Mouse (Mus musculus): ENCODE measurements around the gene Col19a1.
"Not testable (repeated sequence)": the region's sequence is repeated elsewhere in the genome, so short reads cannot be mapped to it uniquely, and the experiment has no call there.

The Col19a1 gene

GRCm38 (mm10) chr1:24587141-24587541 lies at the start of gene Col19a1:
TSS of gene Col19a1 (minus strand) at chr1:24587472.
- Histone ChIP-seq H3K4me3 (replicated peaks; ENCODE audit: low read length) (peak within 1 kb of the TSS; percentile 66), H3K4me1 (replicated peaks; ENCODE audit: low read depth, low read length) (peaks cover 8% of the 10 kb centered on the region), H3K9me3 (ENCODE audit: low read length) (no peaks in the 10 kb centered on the region), H3K27me3 (ENCODE audit: insufficient read depth, low read length) (peaks cover 59% of the 10 kb centered on the region), H3K36me3 (ENCODE audit: insufficient read depth, low read length) (no peaks in the 10 kb centered on the region)
- TF ChIP-seq NANOG (IDR thresholded peaks at IDR 0.05; ENCODE audit: borderline replicate concordance, low read length) (no peak), CTCF (conservative IDR thresholded peaks at IDR 0.05; ENCODE audit: low read length) (no peak), POU5F1 (IDR thresholded peaks at IDR 0.05; ENCODE audit: borderline replicate concordance, low read length) (no peak)

GRCm38 (mm10) chr1:24633553-24634132 lies 46.4 kb upstream of the Col19a1 start:
- Histone ChIP-seq H3K9me3 (ENCODE audit: low read length) (no peaks in the 10 kb centered on the region), H3K27me3 (ENCODE audit: insufficient read depth, low read length) (0 out of 2 replicates have a peak, but pooled peaks cover 2% of the 10 kb centered on the region), H3K36me3 (ENCODE audit: insufficient read depth, low read length) (no peaks in the 10 kb centered on the region), H3K4me1 (replicated peaks; ENCODE audit: low read depth, low read length) (no peaks in the 10 kb centered on the region), H3K4me3 (replicated peaks; ENCODE audit: low read length) (no peak overlapping the region)
- TF ChIP-seq CTCF (conservative IDR thresholded peaks at IDR 0.05; ENCODE audit: low read length) (peak; percentile 71), NANOG (IDR thresholded peaks at IDR 0.05; ENCODE audit: borderline replicate concordance, low read length) (no peak), POU5F1 (IDR thresholded peaks at IDR 0.05; ENCODE audit: borderline replicate concordance, low read length) (no peak)

- H3K4me1 ChIP-seq (replicated peaks; ENCODE audit: low read depth, low read length); H3K27me3 ChIP-seq (ENCODE audit: insufficient read depth, low read length); H3K4me3 ChIP-seq (replicated peaks; ENCODE audit: low read length); H3K9me3 ChIP-seq (ENCODE audit: low read length); H3K36me3 ChIP-seq (ENCODE audit: insufficient read depth, low read length): not testable (repeated sequence)
Measured at GRCm38 (mm10) chr1:24612556-24612955, 25.3 kb upstream of the Col19a1 start.

GRCm38 (mm10) chr1:24595096-24595495 lies 7.8 kb upstream of the Col19a1 start:
- Histone ChIP-seq H3K4me1 (replicated peaks; ENCODE audit: low read depth, low read length) (no peaks in the 10 kb centered on the region), H3K27me3 (ENCODE audit: insufficient read depth, low read length) (no peaks in the 10 kb centered on the region), H3K36me3 (ENCODE audit: insufficient read depth, low read length) (no peaks in the 10 kb centered on the region), H3K4me3 (replicated peaks; ENCODE audit: low read length) (no peak overlapping the region), H3K9me3 (ENCODE audit: low read length) (peaks cover 37% of the 10 kb centered on the region)
- TF ChIP-seq CTCF (conservative IDR thresholded peaks at IDR 0.05; ENCODE audit: low read length) (no peak), NANOG (IDR thresholded peaks at IDR 0.05; ENCODE audit: borderline replicate concordance, low read length) (no peak), POU5F1 (IDR thresholded peaks at IDR 0.05; ENCODE audit: borderline replicate concordance, low read length) (no peak)

- TF ChIP-seq CTCF (conservative IDR thresholded peaks at IDR 0.05; ENCODE audit: low read length) (no peak), NANOG (IDR thresholded peaks at IDR 0.05; ENCODE audit: borderline replicate concordance, low read length) (no peak), POU5F1 (IDR thresholded peaks at IDR 0.05; ENCODE audit: borderline replicate concordance, low read length) (no peak)
- H3K9me3 ChIP-seq (ENCODE audit: low read length): no peaks in the 10 kb centered on the region
- no peaks in the 10 kb centered on the region for H3K36me3 ChIP-seq (ENCODE audit: insufficient read depth, low read length)
- H3K27me3 ChIP-seq (ENCODE audit: insufficient read depth, low read length): peaks cover 59% of the 10 kb centered on the region
- peaks cover 8% of the 10 kb centered on the region for H3K4me1 ChIP-seq (replicated peaks; ENCODE audit: low read depth, low read length)
- H3K4me3 ChIP-seq (replicated peaks; ENCODE audit: low read length): peak overlapping the region; percentile 66
Measured at GRCm38 (mm10) chr1:24586370-24587140, 717 bp downstream of the Col19a1 start.

- no peak overlapping the region for H3K4me3 ChIP-seq (replicated peaks; ENCODE audit: low read length)
- H3K4me1 ChIP-seq (replicated peaks; ENCODE audit: low read depth, low read length): no peaks in the 10 kb centered on the region
- no peaks in the 10 kb centered on the region for H3K27me3 ChIP-seq (ENCODE audit: insufficient read depth, low read length)
- H3K36me3 ChIP-seq (ENCODE audit: insufficient read depth, low read length): no peaks in the 10 kb centered on the region
- TF ChIP-seq POU5F1 (IDR thresholded peaks at IDR 0.05; ENCODE audit: borderline replicate concordance, low read length): no peak
- no peak for TF ChIP-seq CTCF (conservative IDR thresholded peaks at IDR 0.05; ENCODE audit: low read length)
- no peak for TF ChIP-seq NANOG (IDR thresholded peaks at IDR 0.05; ENCODE audit: borderline replicate concordance, low read length)
- H3K9me3 ChIP-seq (ENCODE audit: low read length): no peaks in the 10 kb centered on the region
Measured at GRCm38 (mm10) chr1:24572602-24573001, 14.7 kb downstream of the Col19a1 start.

GRCm38 (mm10) chr1:24564113-24564512 lies 23.2 kb downstream of the Col19a1 start:
- no peaks in the 10 kb centered on the region for H3K36me3 ChIP-seq (ENCODE audit: insufficient read depth, low read length)
- no peaks in the 10 kb centered on the region for H3K9me3 ChIP-seq (ENCODE audit: low read length)
- H3K4me1 ChIP-seq (replicated peaks; ENCODE audit: low read depth, low read length): no peaks in the 10 kb centered on the region
- no peak overlapping the region for H3K4me3 ChIP-seq (replicated peaks; ENCODE audit: low read length)
- no peaks in the 10 kb centered on the region for H3K27me3 ChIP-seq (ENCODE audit: insufficient read depth, low read length)
- TF ChIP-seq NANOG (IDR thresholded peaks at IDR 0.05; ENCODE audit: borderline replicate concordance, low read length) (no peak), CTCF (conservative IDR thresholded peaks at IDR 0.05; ENCODE audit: low read length) (no peak), POU5F1 (IDR thresholded peaks at IDR 0.05; ENCODE audit: borderline replicate concordance, low read length) (no peak)

- TF ChIP-seq POU5F1 (IDR thresholded peaks at IDR 0.05; ENCODE audit: borderline replicate concordance, low read length) (no peak), CTCF (conservative IDR thresholded peaks at IDR 0.05; ENCODE audit: low read length) (no peak), NANOG (IDR thresholded peaks at IDR 0.05; ENCODE audit: borderline replicate concordance, low read length) (no peak)
- no peaks in the 10 kb centered on the region for H3K9me3 ChIP-seq (ENCODE audit: low read length)
- H3K27me3 ChIP-seq (ENCODE audit: insufficient read depth, low read length): no peaks in the 10 kb centered on the region
- no peaks in the 10 kb centered on the region for H3K4me1 ChIP-seq (replicated peaks; ENCODE audit: low read depth, low read length)
- no peaks in the 10 kb centered on the region for H3K36me3 ChIP-seq (ENCODE audit: insufficient read depth, low read length)
- H3K4me3 ChIP-seq (replicated peaks; ENCODE audit: low read length): no peak overlapping the region
Measured at GRCm38 (mm10) chr1:24558005-24558404, 29.3 kb downstream of the Col19a1 start.

Measured in E14TG2a.4 (cell line).